Mouse (Mus musculus) myocyte (in vitro differentiated cells): ENCODE results near the gene Plcl2. TPM values are rescaled to one million over a fixed set of nuclear protein-coding genes. Genes with fewer than 3 reads are reported as not detected.

Experiments
- H3K27me3 ChIP-seq: one replicate; pipeline ENCODE4 v1.6.1; 2011; ENCODE audit not compliant: control insufficient read depth, insufficient read depth, insufficient read length
- H3K36me3 ChIP-seq: one replicate; pipeline ENCODE4 v1.6.1; 2011; ENCODE audit not compliant: control insufficient read depth, insufficient read depth
- H3K4me2 ChIP-seq: one replicate; pipeline ENCODE4 v1.6.1; 2011; ENCODE audit warnings: low read depth, control low read depth
- H3K4me3 ChIP-seq: one replicate; pipeline ENCODE4 v1.5.1; 2011; ENCODE audit warnings: mild to moderate bottlenecking, control low read depth, moderate library complexity
- H3K79me2 ChIP-seq: one replicate; pipeline ENCODE4 v1.6.1; 2011; ENCODE audit not compliant: control insufficient read depth, insufficient read depth
- H3ac ChIP-seq: one replicate; pipeline ENCODE4 v1.6.1; 2011; ENCODE audit not compliant: control insufficient read depth, insufficient read length
- CEBPB ChIP-seq: IDR thresholded peaks from 2 replicates; pipeline ENCODE4 v1.6.1; 2011; ENCODE audit warnings: mild to moderate bottlenecking, moderate library complexity; ENCODE audit not compliant: poor library complexity, insufficient read depth, severe bottlenecking
- E2F4 ChIP-seq: IDR thresholded peaks from one replicate; pipeline ENCODE4 v1.6.1; 2011; ENCODE audit warnings: mild to moderate bottlenecking, control low read depth, moderate library complexity; ENCODE audit not compliant: insufficient read depth
- MAX ChIP-seq: IDR thresholded peaks from one replicate; pipeline ENCODE4 v1.6.1; 2011; ENCODE audit warnings: low read depth, mild to moderate bottlenecking, control low read depth
- MYOD1 ChIP-seq, 3 experiments: IDR thresholded peaks; one replicate each; pipeline ENCODE4 v1.6.1; 2011; ENCODE audit warnings: control low read depth in 2 of 3, low read depth in 2 of 3, mild to moderate bottlenecking in 2 of 3, moderate library complexity in 1 of 3; ENCODE audit not compliant: insufficient read length in 2 of 3, control insufficient read depth in 1 of 3
- MYOG ChIP-seq, 3 experiments: IDR thresholded peaks; one replicate each; pipeline ENCODE4 v1.6.1; 2011; ENCODE audit warnings: control low read depth in 2 of 3, low read depth in 2 of 3, mild to moderate bottlenecking in 2 of 3; ENCODE audit not compliant: insufficient read length in 2 of 3, control insufficient read depth in 1 of 3, insufficient read depth in 1 of 3
- POLR2A ChIP-seq: IDR thresholded peaks from one replicate; pipeline ENCODE4 v1.6.1; 2011; ENCODE audit warnings: low read depth, mild to moderate bottlenecking, control low read depth, moderate library complexity; ENCODE audit not compliant: insufficient read length
- POLR2AphosphoS2 ChIP-seq: IDR thresholded peaks from one replicate; pipeline ENCODE4 v1.6.1; 2011; ENCODE audit warnings: low read depth, control low read depth; ENCODE audit not compliant: insufficient read length
- REST ChIP-seq: IDR thresholded peaks from one replicate; pipeline ENCODE4 v1.6.1; 2011; ENCODE audit warnings: mild to moderate bottlenecking, control low read depth, moderate library complexity; ENCODE audit not compliant: insufficient read depth, insufficient read length
- SRF ChIP-seq: IDR thresholded peaks from one replicate; pipeline ENCODE4 v1.6.1; 2011; ENCODE audit warnings: low read depth; ENCODE audit not compliant: control insufficient read depth, insufficient read length
- TCF12 ChIP-seq: IDR thresholded peaks from one replicate; pipeline ENCODE4 v1.6.1; 2011; ENCODE audit warnings: mild to moderate bottlenecking, control low read depth; ENCODE audit not compliant: poor library complexity, insufficient read depth, severe bottlenecking
- TCF3 ChIP-seq: IDR thresholded peaks from one replicate; pipeline ENCODE4 v1.6.1; 2011; ENCODE audit warnings: low read depth, control low read depth; ENCODE audit not compliant: insufficient read length
- USF1 ChIP-seq: IDR thresholded peaks from one replicate; pipeline ENCODE4 v1.6.1; 2011; ENCODE audit warnings: low read depth, mild to moderate bottlenecking, control low read depth, moderate library complexity
- polyA plus RNA-seq: library from polyadenylated mRNA; unstranded; fragments of >200 nt; fragmentation: generic; extraction: Trizol; gene quantifications from one replicate; pipeline ENCODE4 v1.2.1, GENCODE M21; 2012; ENCODE audit warnings: missing spikeins

Gene Plcl2
- polyA plus RNA-seq, 1 experiment: 13.2 TPM

- H3ac ChIP-seq: no peak overlapping the region
- TF ChIP-seq MYOG (IDR thresholded peaks at IDR 0.05; ENCODE audit: control insufficient read depth in 1 of 3, insufficient read depth in 1 of 3, insufficient read length in 2 of 3, low read depth in 2 of 3) (no peak), CEBPB (0 out of 2 replicates have a peak, but pooled peaks have one; percentile 29), POLR2AphosphoS2 (no peak), SRF (no peak), MAX (no peak), USF1 (no peak), TCF12 (no peak), POLR2A (no peak)
- H3K27me3 ChIP-seq: no peaks in the 10 kb centered on the region
- H3K79me2 ChIP-seq: peaks cover 15% of the 10 kb centered on the region
- H3K4me3 ChIP-seq: no peak overlapping the region
- no peaks in the 10 kb centered on the region for H3K36me3 ChIP-seq
- peak overlapping the region; percentile 30 for H3K4me2 ChIP-seq
Measured at GRCm38 (mm10) chr17:50570681-50571398, 61.6 kb downstream of the Plcl2 start.

- Histone ChIP-seq H3K4me3 (no peak overlapping the region), H3K27me3 (no peaks in the 10 kb centered on the region), H3ac (no peak overlapping the region), H3K36me3 (no peaks in the 10 kb centered on the region), H3K4me2 (peak overlapping the region; percentile 70), H3K79me2 (peaks cover 8% of the 10 kb centered on the region)
- TF ChIP-seq TCF12 (no peak), CEBPB (no peak), SRF (no peak), REST (no peak), MAX (no peak), MYOG (IDR thresholded peaks at IDR 0.05; ENCODE audit: control insufficient read depth in 1 of 3, insufficient read depth in 1 of 3, insufficient read length in 2 of 3, low read depth in 2 of 3) (peak; percentile 39 to 83 (median 62)), USF1 (peak; percentile 20), TCF3 (no peak), E2F4 (no peak), POLR2AphosphoS2 (no peak), POLR2A (no peak), MYOD1 (IDR thresholded peaks at IDR 0.05; ENCODE audit: control insufficient read depth in 1 of 3, insufficient read length in 2 of 3, low read depth in 2 of 3) (peak in 2 of 3 experiments; percentile 86 to 87)
Measured at GRCm38 (mm10) chr17:50574161-50574560, 65.0 kb downstream of the Plcl2 start.

- Histone ChIP-seq H3K79me2 (peaks cover 6% of the 10 kb centered on the region), H3ac (no peak overlapping the region), H3K27me3 (no peaks in the 10 kb centered on the region), H3K36me3 (no peaks in the 10 kb centered on the region), H3K4me2 (no peak overlapping the region), H3K4me3 (no peak overlapping the region)
- TF ChIP-seq SRF (no peak), MYOD1 (IDR thresholded peaks at IDR 0.05; ENCODE audit: control insufficient read depth in 1 of 3, insufficient read length in 2 of 3, low read depth in 2 of 3) (no peak), E2F4 (no peak)
Measured at GRCm38 (mm10) chr17:50580416-50580815, 71.2 kb downstream of the Plcl2 start.

- TF ChIP-seq CEBPB (no peak), POLR2AphosphoS2 (no peak)
- Histone ChIP-seq H3K27me3 (no peaks in the 10 kb centered on the region), H3K4me3 (no peak overlapping the region), H3K36me3 (no peaks in the 10 kb centered on the region), H3K4me2 (no peak overlapping the region), H3ac (no peak overlapping the region), H3K79me2 (peaks cover 6% of the 10 kb centered on the region)
Measured at GRCm38 (mm10) chr17:50586834-50587233, 77.6 kb downstream of the Plcl2 start.

- Histone ChIP-seq H3ac (no peak overlapping the region), H3K79me2 (no peaks in the 10 kb centered on the region), H3K4me2 (no peak overlapping the region), H3K27me3 (no peaks in the 10 kb centered on the region), H3K4me3 (no peak overlapping the region), H3K36me3 (no peaks in the 10 kb centered on the region)
- TF ChIP-seq MYOG (IDR thresholded peaks at IDR 0.05; ENCODE audit: control insufficient read depth in 1 of 3, insufficient read depth in 1 of 3, insufficient read length in 2 of 3, low read depth in 2 of 3) (no peak), MYOD1 (IDR thresholded peaks at IDR 0.05; ENCODE audit: control insufficient read depth in 1 of 3, insufficient read length in 2 of 3, low read depth in 2 of 3) (no peak), REST (no peak), E2F4 (no peak), POLR2A (no peak), POLR2AphosphoS2 (no peak), TCF12 (no peak), SRF (no peak), TCF3 (no peak), USF1 (no peak), CEBPB (no peak), MAX (no peak)
Measured at GRCm38 (mm10) chr17:50587941-50588340, 78.7 kb downstream of the Plcl2 start.
